Mouse (Mus musculus) CD8-positive naive resting alpha-beta T cell, adult 2 months (primary cell): ENCODE results near the gene Pdcd2l.

Experiments
- DNase-seq, 2 experiments: peaks; one replicate each; pipeline ENCODE4 v3.0.0; 2022; ENCODE audit warnings: low read depth in 2 of 2, low spot score in 2 of 2

The Pdcd2l gene

GRCm38 (mm10) chr7:34157994-34158393, 38.5 kb downstream of the Pdcd2l start:
- DNase-seq, result no peak

DNA sequence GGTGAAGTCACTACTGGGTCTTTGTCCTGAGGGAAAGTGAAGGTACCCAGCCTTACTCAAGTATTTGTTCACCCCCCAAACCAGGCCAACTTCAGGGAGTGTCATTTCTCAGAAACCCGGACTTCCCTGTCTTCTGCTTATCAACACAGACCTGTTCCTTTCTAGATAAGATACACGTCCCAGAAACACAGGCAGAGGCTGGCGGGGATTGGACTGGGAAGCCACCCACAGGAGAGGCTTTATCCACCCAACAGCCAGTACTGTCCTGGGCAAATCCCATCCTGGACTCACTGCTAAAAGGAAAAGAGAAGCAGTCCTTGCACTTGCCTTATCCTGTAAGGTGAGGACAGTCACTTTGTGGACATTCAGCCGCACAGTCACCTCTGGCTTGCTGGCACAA, 49.3 kb downstream of the Pdcd2l start:
- no peak for DNase-seq

DNA sequence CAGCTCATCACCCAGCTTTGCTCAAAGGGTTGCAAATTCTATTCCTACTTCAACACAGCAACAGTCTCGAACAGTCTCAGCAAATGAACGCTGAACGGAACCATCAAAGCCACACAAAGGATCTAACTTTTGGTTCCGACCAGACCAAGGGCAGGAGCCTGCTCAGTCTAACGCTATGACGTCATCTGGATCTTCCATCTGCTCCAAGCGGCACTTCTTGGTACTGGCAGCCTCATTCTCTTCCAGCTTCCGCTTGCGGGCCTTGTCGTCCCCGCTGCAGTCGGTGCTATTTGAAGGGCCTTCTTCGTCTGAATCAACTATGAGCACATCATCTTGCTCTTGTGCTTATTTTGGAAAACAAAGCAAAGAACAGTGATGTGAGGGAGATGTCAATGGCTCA, 55.3 kb downstream of the Pdcd2l start:
- no peak for DNase-seq

- DNase-seq, result no peak
Observed at GRCm38 (mm10) chr7:34139493-34139892, 57.0 kb downstream of the Pdcd2l start.
